Mouse (Mus musculus) lung, postnatal 10 days (tissue): ENCODE results near the gene Kctd2.
"Not testable (repeated sequence)": the region's sequence is repeated elsewhere in the genome, so short reads cannot be mapped to it uniquely, and the experiment has no call there.

ENCODE experiments used
- DNase-seq: peaks from one replicate; pipeline ENCODE4 v3.0.0; 2021

The Kctd2 gene

GRCm38 (mm10) chr11:115439906-115440595 lies 20.1 kb downstream of the Kctd2 start, which contains the start of gene Trim80:
TSS of gene Trim80 (plus strand) at chr11:115440545.
- no peak for DNase-seq

GRCm38 (mm10) chr11:115441417-115441816 lies 21.5 kb downstream of the Kctd2 start:
- DNase-seq = peak; percentile 16

GRCm38 (mm10) chr11:115446906-115447305 lies 27.0 kb downstream of the Kctd2 start:
- DNase-seq = no peak

- DNase-seq = no peak
Measured at GRCm38 (mm10) chr11:115447321-115447885, 27.5 kb downstream of the Kctd2 start.

GRCm38 (mm10) chr11:115448075-115448474 lies 28.1 kb downstream of the Kctd2 start:
- no peak for DNase-seq

- no peak for DNase-seq
Measured at GRCm38 (mm10) chr11:115448998-115449397, 29.1 kb downstream of the Kctd2 start.

GRCm38 (mm10) chr11:115450176-115450575 lies 30.2 kb downstream of the Kctd2 start:
- DNase-seq = no peak

- no peak for DNase-seq
Measured at GRCm38 (mm10) chr11:115451781-115452241, 31.9 kb downstream of the Kctd2 start.

GRCm38 (mm10) chr11:115452281-115452860 lies 32.4 kb downstream of the Kctd2 start:
- no peak for DNase-seq

- DNase-seq = no peak
Measured at GRCm38 (mm10) chr11:115453306-115453705, 33.4 kb downstream of the Kctd2 start.

GRCm38 (mm10) chr11:115454822-115455221 lies 34.9 kb downstream of the Kctd2 start:
- not testable (repeated sequence) for DNase-seq

GRCm38 (mm10) chr11:115455619-115456018 lies 35.7 kb downstream of the Kctd2 start:
- DNase-seq = no peak

GRCm38 (mm10) chr11:115456182-115456581 lies 36.3 kb downstream of the Kctd2 start:
- DNase-seq = no peak

GRCm38 (mm10) chr11:115457405-115457804 lies 37.5 kb downstream of the Kctd2 start:
- DNase-seq = peak; percentile 32

- DNase-seq = no peak
Measured at GRCm38 (mm10) chr11:115460976-115461375, 41.0 kb downstream of the Kctd2 start.

- DNase-seq = no peak
Measured at GRCm38 (mm10) chr11:115461846-115462242, 41.9 kb downstream of the Kctd2 start.

GRCm38 (mm10) chr11:115462243-115462891 lies 42.4 kb downstream of the Kctd2 start, which contains the start of gene Slc16a5:
TSS of gene Slc16a5 (plus strand) at chr11:115462474.
- no peak for DNase-seq

GRCm38 (mm10) chr11:115463397-115463796 lies 43.5 kb downstream of the Kctd2 start:
- DNase-seq = no peak

GRCm38 (mm10) chr11:115464851-115465250 lies 44.9 kb downstream of the Kctd2 start:
- no peak for DNase-seq

GRCm38 (mm10) chr11:115467217-115467618 lies 47.3 kb downstream of the Kctd2 start:
- no peak for DNase-seq

- no peak for DNase-seq
Measured at GRCm38 (mm10) chr11:115472183-115472582, 52.3 kb downstream of the Kctd2 start.

GRCm38 (mm10) chr11:115473626-115474275 lies 53.8 kb downstream of the Kctd2 start:
- peak; percentile 96 for DNase-seq
